Mouse (Mus musculus) heart, embryonic 12.5 days (tissue): ENCODE measurements around the gene Ccdc85c. TPM values are rescaled to one million over a fixed set of nuclear protein-coding genes. Genes with fewer than 3 reads are reported as not detected.

Experiments used
- ATAC-seq: fragments of 200-750 bp; cut with Nextera tagmentation; 2 replicates; pipeline ENCODE4 v1.8.0; 2017; ENCODE audit warnings: moderate TSS enrichment, moderate library complexity; ENCODE audit not compliant: insufficient number of reproducible peaks, low FRiP score
- H3K27ac ChIP-seq: fragments of 300-500 bp; sonication (generic); 2 replicates; pipeline ENCODE4 v1.5.1; 2016; ENCODE audit warnings: mild to moderate bottlenecking, moderate library complexity; ENCODE audit not compliant: poor library complexity, severe bottlenecking
- H3K27me3 ChIP-seq: fragments of 300-500 bp; sonication (generic); replicated peaks from 2 replicates; pipeline ENCODE4 v1.6.1; 2016; ENCODE audit warnings: mild to moderate bottlenecking, moderate library complexity
- H3K36me3 ChIP-seq: fragments of 300-500 bp; sonication (generic); 2 replicates; pipeline ENCODE4 v1.6.1; 2016; ENCODE audit warnings: mild to moderate bottlenecking, moderate library complexity
- H3K4me1 ChIP-seq: fragments of 300-500 bp; sonication (generic); replicated peaks from 2 replicates; pipeline ENCODE4 v1.6.1; 2016; ENCODE audit warnings: mild to moderate bottlenecking
- H3K4me2 ChIP-seq: fragments of 300-500 bp; sonication (generic); 2 replicates; pipeline ENCODE4 v1.6.1; 2016; ENCODE audit warnings: mild to moderate bottlenecking, moderate library complexity
- H3K4me3 ChIP-seq: fragments of 300-500 bp; sonication (generic); 2 replicates; pipeline ENCODE4 v1.5.1; 2016; ENCODE audit warnings: mild to moderate bottlenecking
- H3K9ac ChIP-seq: fragments of 300-500 bp; sonication (generic); 2 replicates; pipeline ENCODE4 v1.6.1; 2016; ENCODE audit warnings: mild to moderate bottlenecking, moderate library complexity
- H3K9me3 ChIP-seq: fragments of 300-500 bp; sonication (generic); replicated peaks from 2 replicates; pipeline ENCODE4 v1.6.1; 2016; ENCODE audit warnings: mild to moderate bottlenecking, moderate library complexity
- WGBS: fragments of 180-500 bp; shearing (Covaris S2); methylation state at CpG from one replicate; pipeline ENCODE4 v1.1.7; 2016; 5-methylcytosine and 5-hydroxymethylcytosine counted together
- polyA plus RNA-seq: library from polyadenylated mRNA; unstranded; fragments of >200 nt; fragmentation: Nextera tagmentation; extraction: Ambion mirVana; gene quantifications from 2 replicates; pipeline ENCODE4 v1.2.1, GENCODE M21; 2016

Gene Ccdc85c
- polyA plus RNA-seq, 1 experiment from 2014 or later: 6.0 TPM

DNA sequence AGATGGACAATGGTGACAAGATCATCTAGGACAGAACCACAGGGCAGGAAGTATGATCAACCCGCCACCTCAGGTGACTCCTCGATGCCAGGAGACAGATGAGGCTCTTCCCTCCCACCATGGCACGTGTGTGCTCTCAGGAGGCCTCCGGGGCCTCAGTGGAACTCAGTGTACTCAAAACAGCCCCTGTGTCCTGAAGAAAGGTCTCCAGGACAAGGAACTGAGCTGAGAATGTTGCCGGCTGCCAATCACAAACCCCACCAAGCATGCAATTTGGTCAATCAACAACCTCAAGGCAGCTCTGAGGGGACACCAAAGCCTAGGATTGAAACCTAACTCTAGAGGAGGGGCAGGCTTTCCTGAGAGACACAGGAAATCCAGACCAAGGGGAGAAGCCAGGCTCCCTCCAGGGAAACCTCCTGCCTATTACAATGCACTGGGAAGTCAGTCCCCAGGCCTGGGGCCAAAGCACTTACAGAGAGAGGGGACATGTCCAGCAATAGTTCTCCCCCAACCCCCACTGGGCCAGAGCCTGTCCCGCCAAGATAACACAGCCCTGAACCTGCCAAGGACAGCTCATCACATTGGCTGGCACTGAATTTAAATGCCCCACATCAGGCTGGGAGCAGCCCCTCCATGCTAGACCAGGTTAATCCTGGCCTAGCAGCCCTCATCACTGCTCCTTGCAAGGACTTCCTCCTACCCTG, 37.8 kb downstream of the Ccdc85c start:
- Histone ChIP-seq H3K4me1 (peaks cover 93% of the 10 kb centered on the region), H3K36me3 (no peaks in the 10 kb centered on the region), H3K9me3 (no peaks in the 10 kb centered on the region), H3K27me3 (no peaks in the 10 kb centered on the region), H3K4me2 (no peak overlapping the region), H3K9ac (peak overlapping the region; percentile 33; the same call in 1 of the 2 replicates), H3K27ac (peak overlapping the region; percentile 72), H3K4me3 (no peak overlapping the region)
- ATAC-seq: 0 out of 2 replicates have a peak, but pooled peaks have one; percentile 15
- WGBS: 61% methylated on average over 6 of the region's 6 CpGs

DNA sequence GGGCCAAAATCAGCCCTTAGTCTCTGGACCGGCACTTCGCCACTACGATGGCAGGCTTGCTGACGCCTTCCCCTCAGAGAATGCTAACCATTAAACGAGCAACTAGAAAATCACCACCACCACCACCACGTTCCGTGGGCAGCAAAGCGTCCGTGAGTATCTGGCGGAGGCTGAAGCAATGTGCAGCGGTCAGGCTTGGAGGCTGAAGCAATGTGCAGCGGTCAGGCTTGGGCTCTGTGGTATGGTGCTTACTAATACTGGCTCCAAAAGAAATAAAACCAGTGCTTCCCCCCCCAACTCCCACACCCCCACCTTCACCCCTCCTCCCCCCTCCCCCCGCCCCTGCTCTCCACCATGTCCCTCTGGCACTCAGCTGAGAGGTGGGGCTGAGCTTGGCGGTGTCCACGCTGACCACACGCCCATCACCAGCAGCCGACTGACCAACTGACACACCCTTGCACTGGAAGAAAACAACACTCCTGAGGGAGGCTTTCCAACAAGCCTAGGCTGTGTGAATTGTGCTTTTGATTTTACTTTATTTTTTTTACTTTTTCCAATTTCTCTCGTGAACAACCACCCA, 39.2 kb downstream of the Ccdc85c start:
- Histone ChIP-seq H3K4me2 (no peak overlapping the region), H3K27me3 (no peaks in the 10 kb centered on the region), H3K27ac (no peak overlapping the region), H3K4me1 (peaks cover 91% of the 10 kb centered on the region), H3K4me3 (no peak overlapping the region), H3K9ac (0 out of 2 replicates have a peak overlapping the region, but pooled peaks have one; percentile 6), H3K36me3 (no peaks in the 10 kb centered on the region), H3K9me3 (no peaks in the 10 kb centered on the region)
- ATAC-seq: no peak
- WGBS: 69% methylated on average over 18 of the region's 18 CpGs

DNA sequence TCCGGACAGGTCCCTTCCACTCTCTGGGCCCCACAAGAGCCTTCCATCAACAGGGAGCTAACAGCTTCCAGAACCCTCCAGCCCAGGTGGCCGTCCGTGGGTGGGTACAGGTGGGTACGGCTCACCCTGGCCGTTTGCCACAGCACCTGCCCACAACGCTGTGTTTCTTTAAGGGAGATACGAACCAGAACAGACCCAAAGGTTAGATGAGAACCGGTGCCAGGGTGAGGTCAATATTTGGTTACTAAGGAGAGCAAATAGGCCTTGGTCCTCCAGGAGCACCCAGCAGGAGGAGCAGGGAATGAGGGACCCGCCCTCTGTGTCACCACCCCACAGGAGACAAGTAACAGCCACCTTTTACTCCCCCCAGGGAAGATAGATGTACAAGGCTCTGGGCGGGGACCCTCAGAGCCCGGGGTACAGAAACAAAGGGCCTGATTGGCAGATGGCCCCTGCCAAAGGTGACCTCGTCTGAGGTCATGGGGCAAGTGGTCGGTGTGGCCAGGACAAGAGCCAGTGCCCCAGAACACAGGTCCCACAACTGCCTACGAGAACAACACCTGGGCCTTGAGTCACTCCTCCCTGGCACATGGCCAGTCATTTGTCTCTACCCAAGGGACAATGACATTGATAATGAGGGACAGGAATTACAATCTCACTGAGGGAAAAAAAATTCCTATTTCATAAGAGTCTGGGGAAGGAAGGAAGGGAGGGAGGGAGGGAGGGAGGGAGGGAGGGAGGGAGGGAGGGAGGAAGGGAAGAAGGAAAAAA, 40.2 kb downstream of the Ccdc85c start:
- Histone ChIP-seq H3K27ac (no peak overlapping the region), H3K9ac (no peak overlapping the region)

DNA sequence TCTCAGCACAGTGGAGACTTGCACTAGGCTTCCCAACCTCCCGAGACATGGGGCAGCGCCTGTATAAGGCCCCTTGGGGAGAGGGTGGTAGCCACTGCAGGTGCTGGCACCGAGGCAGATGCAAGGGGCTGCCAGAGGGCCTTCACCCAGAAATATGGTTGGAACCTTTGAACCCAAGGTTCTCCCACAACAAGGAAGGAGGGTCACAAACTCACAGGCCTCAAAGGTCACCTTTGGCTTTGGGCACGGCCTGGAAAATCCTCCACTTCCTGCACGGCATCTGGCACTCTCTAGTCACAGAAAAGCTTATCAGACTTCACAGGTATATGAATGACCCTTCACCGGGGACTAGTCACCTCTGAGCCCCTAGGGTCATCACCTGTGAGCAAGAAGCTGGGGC, 41.5 kb downstream of the Ccdc85c start:
- no peaks in the 10 kb centered on the region for H3K9me3 ChIP-seq
- WGBS: 78% methylated on average over 6 of the region's 6 CpGs
- H3K36me3 ChIP-seq: no peaks in the 10 kb centered on the region
- no peak overlapping the region for H3K4me2 ChIP-seq
- H3K4me1 ChIP-seq: peaks cover 85% of the 10 kb centered on the region
- no peaks in the 10 kb centered on the region for H3K27me3 ChIP-seq
- H3K9ac ChIP-seq: 0 out of 2 replicates have a peak overlapping the region, but pooled peaks have one; percentile 4
- no peak for ATAC-seq
- no peak overlapping the region for H3K27ac ChIP-seq
- no peak overlapping the region for H3K4me3 ChIP-seq

More for the DNA sequence above, 40.2 kb downstream of the Ccdc85c start:
- 47% methylated on average over 14 of the region's 14 CpGs for WGBS
- Histone ChIP-seq H3K4me3 (no peak overlapping the region), H3K4me2 (no peak overlapping the region), H3K36me3 (no peaks in the 10 kb centered on the region), H3K4me1 (peaks cover 85% of the 10 kb centered on the region), H3K27me3 (no peaks in the 10 kb centered on the region), H3K9me3 (no peaks in the 10 kb centered on the region)
- ATAC-seq: no peak

DNA sequence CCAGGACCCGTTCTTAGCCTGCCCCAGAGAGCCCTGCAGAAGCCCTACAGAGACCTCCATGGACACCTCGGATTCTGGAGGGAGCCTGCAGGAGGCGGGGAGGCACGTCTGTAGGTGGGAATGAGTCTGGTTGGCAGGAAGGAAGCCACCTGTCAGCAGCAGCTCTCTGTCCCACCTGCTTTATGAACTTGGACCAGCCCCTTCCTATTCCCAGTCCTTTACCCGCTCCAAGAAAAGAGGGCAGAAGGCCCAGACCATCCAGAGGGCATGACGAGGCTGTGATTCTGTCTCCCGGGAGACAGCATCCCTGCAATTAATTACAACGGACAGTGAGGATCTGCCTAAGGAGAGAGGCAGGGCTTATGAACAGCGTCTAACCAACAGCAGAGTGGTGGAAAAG, 43.3 kb downstream of the Ccdc85c start:
- H3K4me1 ChIP-seq: peaks cover 80% of the 10 kb centered on the region

DNA sequence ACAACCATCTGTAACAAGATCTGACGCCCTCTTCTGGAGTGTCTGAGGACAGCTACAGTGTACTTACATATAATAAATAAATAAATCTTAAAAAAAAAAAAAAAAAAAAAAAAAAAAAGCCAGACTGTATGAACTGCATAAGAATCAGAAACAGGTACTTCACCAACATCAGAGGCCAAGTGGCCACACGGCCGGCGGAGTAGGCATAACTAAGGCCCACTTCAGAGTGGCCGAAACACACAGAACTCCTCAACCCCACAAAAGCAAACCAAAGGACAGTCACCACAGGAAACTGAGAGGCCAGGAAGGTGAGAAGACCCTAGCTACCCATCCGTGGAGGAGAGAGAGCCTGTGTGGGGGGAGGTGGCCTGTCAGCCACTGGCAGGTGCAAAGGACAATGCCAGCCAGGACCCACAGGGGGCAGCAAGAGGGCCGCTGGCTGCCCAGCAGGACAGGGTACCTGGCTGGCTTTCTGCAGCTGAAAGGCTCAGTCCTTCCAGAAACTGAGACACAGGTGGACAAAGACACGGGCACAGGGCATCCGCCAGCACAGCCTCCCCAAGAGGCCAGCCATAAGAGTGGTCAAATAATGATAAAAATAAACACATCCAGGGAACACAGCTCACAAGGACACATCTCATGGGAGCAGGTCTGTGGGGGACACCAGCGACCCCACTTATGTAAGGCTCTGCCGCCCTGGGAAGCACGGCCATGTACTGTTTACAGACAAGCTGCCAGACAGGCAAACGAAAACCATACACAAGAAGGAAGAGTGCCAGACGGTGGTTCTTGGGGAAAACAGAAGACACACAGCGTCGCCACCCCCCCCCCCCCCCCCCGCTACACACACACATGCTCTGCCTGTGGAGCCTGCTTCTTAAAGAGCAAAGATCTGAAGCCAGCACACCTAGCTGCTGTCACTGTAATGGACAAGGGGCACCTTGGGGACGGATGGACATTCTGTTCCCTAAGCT, 44.1 kb downstream of the Ccdc85c start:
- H3K36me3 ChIP-seq: no peaks in the 10 kb centered on the region
- no peak overlapping the region for H3K9ac ChIP-seq
- H3K4me3 ChIP-seq: no peak overlapping the region
- no peaks in the 10 kb centered on the region for H3K9me3 ChIP-seq
- no peak overlapping the region for H3K27ac ChIP-seq
- WGBS: 53% methylated on average over 17 of the region's 18 CpGs
- no peak for ATAC-seq
- no peak overlapping the region for H3K4me2 ChIP-seq
- H3K4me1 ChIP-seq: peaks cover 79% of the 10 kb centered on the region
- no peaks in the 10 kb centered on the region for H3K27me3 ChIP-seq

More for the DNA sequence above, 43.3 kb downstream of the Ccdc85c start:
- no peak overlapping the region for H3K9ac ChIP-seq
- H3K9me3 ChIP-seq: no peaks in the 10 kb centered on the region
- ATAC-seq: no peak
- no peak overlapping the region for H3K4me3 ChIP-seq
- no peaks in the 10 kb centered on the region for H3K36me3 ChIP-seq
- no peaks in the 10 kb centered on the region for H3K27me3 ChIP-seq
- H3K27ac ChIP-seq: no peak overlapping the region
- H3K4me2 ChIP-seq: no peak overlapping the region
- 55% methylated on average over 9 of the region's 9 CpGs for WGBS

DNA sequence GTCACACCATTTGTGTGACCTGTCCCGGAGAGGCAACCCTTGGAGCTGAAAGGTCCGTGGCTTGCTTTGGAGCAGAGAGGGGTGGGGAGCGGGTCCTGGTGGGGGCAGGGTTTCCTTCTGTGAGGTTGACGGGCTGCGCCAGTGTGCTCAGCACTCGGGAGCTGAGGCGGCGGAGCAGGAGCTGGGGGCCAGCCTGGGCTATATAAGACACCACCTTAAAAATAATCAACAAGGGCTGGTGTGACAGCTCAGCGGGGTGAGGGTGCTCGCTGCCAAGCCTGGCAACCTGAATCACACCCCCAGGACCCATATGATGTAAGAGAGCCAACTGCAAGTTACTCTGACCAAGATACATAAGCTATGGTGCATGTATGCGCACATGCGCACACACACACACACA, 45.1 kb downstream of the Ccdc85c start:
- Histone ChIP-seq H3K9ac (0 out of 2 replicates have a peak overlapping the region, but pooled peaks have one; percentile 30), H3K4me1 (peaks cover 79% of the 10 kb centered on the region), H3K27me3 (no peaks in the 10 kb centered on the region), H3K27ac (no peak overlapping the region), H3K36me3 (no peaks in the 10 kb centered on the region), H3K4me2 (no peak overlapping the region), H3K9me3 (no peaks in the 10 kb centered on the region), H3K4me3 (no peak overlapping the region)
- ATAC-seq: no peak
- WGBS: 69% methylated on average over 12 of the region's 12 CpGs

DNA sequence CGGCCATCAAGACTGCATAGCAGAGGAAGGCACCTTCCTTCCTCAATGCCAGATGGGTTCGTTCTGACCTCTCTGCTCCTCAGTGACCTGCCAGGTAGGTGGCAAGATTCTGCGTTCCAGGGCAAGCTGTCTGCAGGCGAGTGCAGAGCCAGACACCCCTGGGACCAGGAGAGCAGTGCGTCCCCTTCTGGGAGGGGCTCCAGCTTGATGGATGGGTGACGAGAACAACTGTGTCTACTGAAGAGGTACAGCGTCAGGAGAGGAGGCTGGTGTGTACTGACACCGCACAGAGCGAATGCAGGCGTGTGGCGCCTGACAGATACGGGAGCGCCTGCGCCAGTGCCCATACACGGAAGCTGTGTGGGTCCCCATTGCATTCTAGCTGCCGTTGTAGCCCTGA, 47.7 kb downstream of the Ccdc85c start:
- H3K36me3 ChIP-seq: no peaks in the 10 kb centered on the region
- no peak overlapping the region for H3K9ac ChIP-seq
- H3K4me3 ChIP-seq: no peak overlapping the region
- H3K27ac ChIP-seq: no peak overlapping the region
- ATAC-seq: no peak
- 63% methylated on average over 16 of the region's 16 CpGs for WGBS
- H3K9me3 ChIP-seq: no peaks in the 10 kb centered on the region
- H3K4me2 ChIP-seq: no peak overlapping the region
- peaks cover 79% of the 10 kb centered on the region for H3K4me1 ChIP-seq
- no peaks in the 10 kb centered on the region for H3K27me3 ChIP-seq

DNA sequence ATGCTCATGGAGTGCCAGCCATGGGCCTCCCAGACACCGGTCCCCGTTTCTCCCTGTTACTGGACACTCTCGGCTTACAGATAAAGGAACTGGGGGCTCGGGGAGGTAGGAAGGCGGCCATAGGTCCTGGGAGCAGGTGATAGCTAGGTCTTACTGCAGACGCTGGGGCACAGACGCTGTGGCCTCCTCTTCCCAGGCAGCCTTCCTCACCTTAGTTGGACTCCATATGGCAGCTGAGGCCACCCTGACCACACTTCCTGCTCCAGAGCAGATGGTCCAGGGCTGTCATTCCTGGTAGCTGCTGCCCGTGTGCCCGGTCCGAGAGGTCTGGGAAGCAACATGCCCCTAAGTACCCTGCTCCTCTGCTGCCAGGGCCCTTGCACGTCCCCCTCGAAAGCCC, 48.3 kb downstream of the Ccdc85c start:
- H3K36me3 ChIP-seq: no peaks in the 10 kb centered on the region
- no peak overlapping the region for H3K27ac ChIP-seq
- no peak for ATAC-seq
- no peaks in the 10 kb centered on the region for H3K9me3 ChIP-seq
- no peaks in the 10 kb centered on the region for H3K27me3 ChIP-seq
- no peak overlapping the region for H3K4me2 ChIP-seq
- WGBS: 71% methylated on average over 12 of the region's 12 CpGs
- peaks cover 76% of the 10 kb centered on the region for H3K4me1 ChIP-seq
- no peak overlapping the region for H3K4me3 ChIP-seq
- no peak overlapping the region for H3K9ac ChIP-seq

DNA sequence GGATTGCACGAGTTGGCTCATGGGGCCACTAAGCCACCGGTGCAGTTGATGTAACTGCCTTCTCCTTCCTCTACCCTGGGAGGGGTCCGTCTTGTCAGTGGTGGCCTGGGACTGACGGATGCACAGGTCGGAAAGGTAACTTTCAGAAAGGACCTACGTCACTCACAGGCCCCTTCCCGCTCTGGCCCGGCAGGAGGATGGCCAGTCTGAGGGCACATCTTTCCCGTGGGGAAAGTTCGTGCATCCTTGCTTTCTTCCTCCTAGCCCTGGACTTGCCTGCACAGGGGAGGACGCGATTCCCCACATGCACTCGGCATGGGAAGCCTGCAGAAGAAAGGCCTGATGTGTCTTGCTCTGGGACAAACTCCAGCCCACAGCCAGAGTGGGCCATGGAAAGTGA, 49.0 kb downstream of the Ccdc85c start:
- no peak overlapping the region for H3K4me2 ChIP-seq
- H3K27me3 ChIP-seq: no peaks in the 10 kb centered on the region
- ATAC-seq: no peak
- H3K27ac ChIP-seq: peak overlapping the region; percentile 42; the same call in 1 of the 2 replicates
- H3K9ac ChIP-seq: 0 out of 2 replicates have a peak overlapping the region, but pooled peaks have one; percentile 7
- 76% methylated on average over 13 of the region's 13 CpGs for WGBS
- H3K9me3 ChIP-seq: no peaks in the 10 kb centered on the region
- H3K4me1 ChIP-seq: peaks cover 74% of the 10 kb centered on the region
- H3K4me3 ChIP-seq: no peak overlapping the region
- no peaks in the 10 kb centered on the region for H3K36me3 ChIP-seq
